Mouse (Mus musculus): Measurements from ENCODE around the gene Smurf1.

Smurf1 gene

DNA sequence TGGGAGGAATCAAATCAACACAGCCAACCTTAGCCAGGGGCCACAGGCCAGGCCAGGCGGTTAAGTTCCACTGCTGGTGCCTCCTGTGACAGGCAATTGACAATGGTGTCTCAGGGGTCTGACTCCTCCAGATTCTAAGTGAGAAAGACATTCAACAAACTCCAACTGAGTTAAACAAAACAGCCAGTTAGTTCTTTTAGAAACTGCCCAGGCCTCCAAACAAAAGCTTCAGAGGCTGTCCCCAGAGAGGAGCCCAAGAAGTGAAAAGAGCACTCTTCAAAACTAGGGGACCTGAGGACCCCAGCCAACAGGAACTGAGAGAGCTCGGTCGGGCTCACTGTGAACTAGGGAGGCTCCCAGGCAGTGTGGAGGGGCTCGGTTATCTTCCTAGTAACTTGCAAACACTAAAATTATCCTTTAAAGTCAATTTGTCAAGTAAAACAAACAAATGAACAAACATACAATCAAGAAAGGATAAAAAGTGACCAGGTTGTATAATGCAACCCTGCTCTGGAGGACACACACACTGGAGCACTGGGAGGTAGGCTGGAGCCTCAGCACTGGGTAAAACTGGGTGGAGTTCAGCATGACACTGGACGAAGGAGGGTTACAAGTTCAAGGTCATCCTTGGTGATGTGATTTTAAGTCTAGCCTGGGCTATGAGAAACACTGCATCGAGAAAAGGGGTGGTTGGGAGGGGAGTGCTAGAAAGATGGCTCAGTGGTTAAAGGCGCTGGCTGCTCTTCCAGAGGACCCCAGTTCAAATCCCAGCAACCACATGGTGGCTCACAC lies 52.9 kb downstream of the Smurf1 start:
- no peak for DNase-seq

DNA sequence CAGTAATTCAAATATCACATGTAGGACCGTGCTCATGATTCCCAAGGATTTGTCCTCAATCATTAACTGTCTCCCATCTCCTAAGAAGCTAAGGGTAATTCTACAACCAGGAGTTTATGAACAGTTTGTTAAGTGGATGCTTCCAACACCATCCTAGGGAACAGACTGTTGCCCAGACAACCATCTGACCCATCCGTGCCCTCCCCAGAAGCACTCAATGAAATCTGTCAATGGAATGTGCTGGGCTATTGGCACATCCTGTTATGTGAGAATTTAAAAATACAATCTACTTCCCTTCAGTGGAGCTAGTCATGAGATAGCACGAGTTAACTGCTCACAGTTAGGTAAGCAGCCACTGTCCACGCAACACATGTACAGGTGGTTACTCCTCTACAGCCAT lies 56.1 kb downstream of the Smurf1 start:
- DNase-seq = no peak

DNA sequence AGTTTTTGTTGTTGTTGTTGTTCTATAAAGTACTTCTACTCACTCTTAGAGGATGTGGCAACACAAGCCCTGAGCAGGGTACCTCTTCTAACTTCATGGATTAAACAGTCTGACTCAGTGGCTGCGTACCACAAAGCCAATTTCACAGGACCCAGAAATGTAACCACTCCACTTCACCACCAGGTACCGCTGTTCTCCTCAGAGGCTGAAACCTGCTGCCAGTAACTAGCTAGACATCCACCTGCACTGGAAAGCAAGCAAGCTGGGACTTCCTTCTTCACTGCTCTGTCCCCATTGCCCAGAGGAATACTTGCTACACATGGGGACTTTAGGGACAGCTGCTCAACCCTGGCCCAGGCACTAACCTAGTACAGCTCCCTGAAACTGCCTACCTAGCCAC lies 58.1 kb downstream of the Smurf1 start:
- no peak for DNase-seq

DNA sequence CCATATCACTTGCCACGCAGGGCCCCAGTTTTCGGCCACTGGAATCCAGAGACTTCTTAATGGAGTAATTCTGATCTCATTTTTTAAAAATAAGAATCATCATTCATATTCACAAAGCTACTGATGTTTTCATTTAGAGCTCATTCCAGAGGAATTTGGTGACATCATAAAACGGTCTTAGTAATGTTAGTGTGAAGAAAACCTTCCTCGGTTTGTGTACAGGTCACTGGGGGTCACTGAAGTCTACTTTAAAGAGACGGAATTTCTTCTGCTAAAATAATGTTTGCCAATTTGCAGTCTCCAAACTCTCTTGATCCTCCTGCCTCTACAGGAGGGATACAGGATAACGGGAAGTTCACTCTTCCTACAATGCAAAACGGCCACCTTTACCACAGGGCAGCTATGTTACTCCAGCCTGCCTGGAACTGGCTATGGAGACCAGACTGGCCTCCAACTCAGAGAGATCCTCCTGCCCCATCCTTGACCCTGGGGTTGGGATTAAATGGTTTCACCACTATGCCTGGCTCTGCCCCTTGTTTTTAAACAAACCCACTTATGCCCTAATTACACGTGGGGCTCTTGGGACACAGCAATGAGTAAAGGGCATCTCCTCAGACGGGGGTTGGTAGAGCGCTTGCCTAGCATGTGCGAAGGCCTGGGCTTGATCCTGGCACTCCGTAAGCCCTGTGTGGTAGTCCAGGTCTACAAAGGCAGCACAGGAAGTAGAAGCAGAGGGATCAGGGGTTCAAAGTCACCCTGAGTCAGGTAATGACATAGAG lies 61.1 kb downstream of the Smurf1 start:
- no peak for DNase-seq

DNA sequence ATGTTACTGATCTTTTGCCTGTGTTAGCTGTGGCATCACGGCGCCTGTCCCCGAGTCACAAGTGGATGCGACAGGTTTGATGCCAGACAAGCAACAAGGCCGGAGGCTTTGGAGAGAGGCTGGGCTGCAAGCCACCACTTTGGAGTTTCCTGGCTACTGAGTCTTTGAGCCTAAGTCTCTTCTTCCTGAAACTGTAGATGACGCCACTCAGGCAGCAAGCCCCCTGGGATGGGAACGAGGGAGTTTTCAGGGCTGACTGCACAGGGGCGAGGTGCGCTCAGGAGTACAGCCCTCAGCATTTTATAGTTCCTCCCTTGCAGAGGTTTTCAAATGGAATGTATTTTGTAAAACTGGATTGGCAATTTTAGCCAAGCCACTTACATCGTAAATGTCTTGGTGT lies 63.9 kb downstream of the Smurf1 start:
- DNase-seq = no peak

DNA sequence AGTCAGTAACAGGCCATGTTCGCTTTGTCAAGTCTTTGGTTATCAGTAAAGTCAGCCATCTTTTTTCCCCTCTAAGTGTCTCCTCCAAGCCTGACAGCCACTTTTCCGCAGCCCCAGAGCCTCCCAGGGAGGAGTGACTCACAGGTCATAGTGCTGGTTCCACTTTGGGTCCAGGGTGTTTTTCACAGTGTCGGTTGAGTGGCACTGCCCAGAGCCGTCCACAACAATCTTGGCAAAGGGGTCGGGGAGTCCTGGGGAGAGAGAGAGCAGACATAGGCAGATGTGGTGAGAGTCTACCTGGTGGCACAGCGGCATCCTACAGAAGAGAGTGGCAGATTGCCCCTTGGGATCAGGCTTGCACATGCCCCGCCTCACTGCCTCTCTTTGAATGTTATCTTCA lies 64.6 kb downstream of the Smurf1 start:
- no peak for DNase-seq

DNA sequence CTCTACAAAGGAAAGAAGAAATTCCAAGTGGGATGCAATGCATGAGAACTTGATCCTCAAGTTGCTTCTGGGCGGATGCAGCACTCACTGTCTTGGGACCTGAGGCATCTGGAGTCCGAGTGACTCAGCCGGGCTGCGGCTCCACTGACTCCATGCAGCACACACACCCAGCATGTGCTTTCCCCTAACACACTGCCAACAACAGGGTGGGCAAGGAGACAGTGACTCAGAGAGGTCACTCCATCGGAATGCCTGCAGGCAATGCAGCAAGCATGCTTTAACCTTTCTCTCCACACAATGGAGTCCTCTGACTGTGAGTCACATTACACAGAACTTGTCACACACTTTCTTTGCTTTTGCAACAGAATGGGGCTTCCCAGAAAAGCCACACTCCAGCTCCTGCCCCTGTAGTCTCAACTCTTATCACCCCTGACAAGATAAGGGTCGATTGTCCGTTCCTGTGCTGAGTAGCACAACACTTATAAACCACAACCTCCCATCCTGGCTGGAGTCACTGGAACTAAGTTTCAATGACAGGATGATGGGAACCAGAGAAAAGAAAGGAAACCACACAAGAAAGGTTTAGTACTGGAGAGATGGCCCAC lies 67.1 kb downstream of the Smurf1 start:
- no peak for DNase-seq

DNA sequence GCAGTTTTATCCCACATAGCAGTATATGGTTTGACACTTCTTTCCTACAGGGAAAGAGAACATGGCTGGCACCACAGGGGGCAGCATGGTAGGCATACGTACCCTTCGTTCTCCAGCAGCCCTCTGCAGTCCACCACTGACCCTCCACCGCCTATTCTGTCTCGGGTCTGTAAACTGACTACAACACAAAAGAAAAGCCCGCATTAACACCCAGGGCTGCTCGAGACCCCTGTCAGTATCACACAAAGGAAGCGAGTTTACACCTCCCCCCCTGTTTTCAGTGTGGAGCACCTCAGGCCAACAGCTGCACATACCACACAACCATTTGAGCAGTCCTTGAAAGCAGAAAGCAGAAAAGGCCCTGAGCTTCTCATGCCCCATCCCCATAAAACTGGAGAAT lies 67.8 kb downstream of the Smurf1 start:
- no peak for DNase-seq

DNA sequence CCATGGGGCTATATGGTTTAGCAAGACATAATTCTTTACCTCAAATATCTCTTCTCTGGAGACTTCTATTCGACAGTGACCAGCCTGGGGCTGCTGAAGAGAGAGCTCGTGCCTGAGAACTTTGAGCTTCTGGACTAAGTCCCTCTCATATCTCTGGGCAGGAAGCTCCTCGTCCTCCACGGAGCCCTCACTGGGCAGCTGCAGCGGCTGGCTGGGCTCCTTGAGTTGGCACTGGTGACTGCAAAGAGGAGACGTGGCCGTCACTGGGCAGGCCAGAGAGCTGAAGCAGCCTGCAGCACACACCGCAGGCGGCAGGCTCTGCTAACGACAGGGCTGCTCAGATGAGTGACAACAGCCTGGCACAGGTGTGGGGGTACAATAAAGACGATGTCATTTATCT lies 74.4 kb downstream of the Smurf1 start:
- no peak for DNase-seq

DNA sequence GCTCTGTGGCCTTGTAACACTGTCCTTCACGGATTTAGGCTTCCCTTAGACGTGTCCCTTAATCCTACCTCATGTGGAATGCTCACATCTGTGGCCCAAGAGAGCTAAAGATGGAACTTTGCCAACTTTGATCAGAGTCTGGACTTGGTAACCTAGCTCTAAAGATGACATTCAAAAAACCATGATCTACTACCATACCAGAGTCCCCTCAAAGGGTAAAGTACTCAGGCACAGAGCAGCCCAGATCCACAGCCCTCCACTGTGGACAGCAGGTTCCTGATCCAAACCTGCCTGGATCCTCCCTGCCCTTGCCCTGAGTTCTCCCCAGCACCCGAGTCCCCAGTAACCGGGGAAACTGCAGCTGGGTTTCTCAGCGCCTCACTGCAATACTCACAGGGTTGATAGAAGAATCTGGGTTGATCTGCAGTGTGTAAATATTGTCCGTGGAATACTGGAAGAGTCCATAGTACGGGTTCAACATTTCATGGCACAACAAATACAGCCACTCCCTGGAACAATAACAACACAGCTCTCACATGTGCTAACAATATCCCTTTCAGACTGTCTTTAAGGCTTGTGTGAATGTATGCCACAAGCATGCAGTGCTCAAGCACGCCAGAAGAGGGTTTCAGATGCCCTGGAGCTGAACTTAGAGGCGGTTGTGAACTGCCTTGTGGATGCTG lies 79.5 kb downstream of the Smurf1 start:
- DNase-seq = no peak

DNA sequence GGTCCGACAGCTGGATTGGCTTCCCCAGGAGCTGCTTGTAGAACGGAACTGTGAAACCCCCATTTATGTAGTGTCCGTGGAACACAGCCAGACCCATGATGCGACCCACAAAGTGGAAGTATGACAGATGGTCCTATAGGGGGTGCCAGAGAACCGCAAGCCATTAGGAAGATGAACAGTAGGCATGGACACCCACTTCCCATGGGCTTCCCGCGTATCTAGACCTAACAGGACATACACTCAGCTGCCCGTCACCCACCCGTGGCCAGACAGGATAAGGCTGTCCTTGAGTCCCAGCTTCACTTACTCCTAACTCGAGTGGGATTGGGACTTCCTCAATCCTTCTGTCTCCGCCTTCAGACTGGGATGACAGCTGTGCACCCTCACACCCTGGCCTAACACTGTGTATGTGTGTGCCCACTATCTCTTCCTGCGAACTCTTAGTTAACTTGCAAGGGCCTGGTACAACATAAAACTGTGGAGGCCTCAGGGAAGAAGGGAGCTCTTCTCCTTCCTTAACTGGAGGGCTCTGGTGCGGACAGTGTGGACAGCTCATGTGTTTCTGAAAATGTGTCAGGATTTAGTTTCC lies 80.9 kb downstream of the Smurf1 start:
- no peak for DNase-seq

DNA sequence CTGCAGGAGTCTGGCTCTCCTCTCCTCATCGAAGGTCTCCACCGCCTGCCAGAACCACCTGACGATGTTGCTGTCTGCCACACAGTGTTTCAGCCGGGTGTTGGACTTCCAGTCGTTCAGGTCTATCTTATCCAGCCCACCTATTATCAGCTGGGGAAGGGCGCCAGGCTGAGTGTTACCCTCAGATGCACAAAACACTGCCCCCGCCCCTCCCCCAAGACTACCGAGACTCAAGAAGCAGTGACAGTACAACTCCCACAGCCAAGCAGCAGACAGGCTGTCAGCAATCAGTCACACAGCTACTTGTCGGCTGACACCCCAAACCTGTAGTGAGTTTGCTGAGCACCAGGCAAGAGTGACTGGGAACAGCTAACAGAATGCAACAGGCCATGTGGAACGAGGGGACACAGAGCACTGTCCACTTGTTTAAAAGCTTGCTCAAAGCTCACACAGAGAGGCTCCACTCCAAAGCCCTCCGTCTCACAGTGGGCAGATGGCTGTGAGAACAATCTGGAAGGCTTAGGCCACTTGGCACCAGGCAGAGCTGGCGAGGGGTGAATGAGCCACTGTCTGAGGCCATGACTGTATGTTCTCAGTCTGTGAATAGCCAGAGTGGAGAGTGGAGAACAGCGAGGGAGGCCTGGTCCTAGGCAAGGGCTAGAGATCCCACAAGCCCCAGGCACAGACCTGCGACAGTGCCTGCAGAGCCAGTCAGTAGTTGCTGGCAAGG lies 83.8 kb downstream of the Smurf1 start:
- no peak for DNase-seq

DNA sequence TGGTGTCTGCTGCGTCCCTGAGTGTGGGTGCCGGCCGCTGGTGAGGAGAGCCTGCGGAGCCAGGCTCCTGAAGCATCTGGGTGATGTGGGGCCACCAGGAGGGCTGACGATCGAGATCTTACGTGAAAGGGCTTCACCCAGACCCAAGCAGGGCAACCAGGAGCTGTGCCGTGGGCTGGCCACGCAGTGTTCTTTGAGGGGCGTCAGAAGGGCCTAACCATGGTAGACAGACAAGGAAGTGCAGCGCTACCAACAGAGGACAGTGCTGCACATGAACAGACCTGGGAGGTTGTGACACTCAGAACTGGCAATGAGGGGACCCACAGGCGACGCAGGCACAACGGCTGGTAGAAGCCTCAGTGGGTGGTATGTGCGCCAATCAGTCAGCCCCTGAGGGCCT lies 88.6 kb downstream of the Smurf1 start:
- DNase-seq = no peak

DNA sequence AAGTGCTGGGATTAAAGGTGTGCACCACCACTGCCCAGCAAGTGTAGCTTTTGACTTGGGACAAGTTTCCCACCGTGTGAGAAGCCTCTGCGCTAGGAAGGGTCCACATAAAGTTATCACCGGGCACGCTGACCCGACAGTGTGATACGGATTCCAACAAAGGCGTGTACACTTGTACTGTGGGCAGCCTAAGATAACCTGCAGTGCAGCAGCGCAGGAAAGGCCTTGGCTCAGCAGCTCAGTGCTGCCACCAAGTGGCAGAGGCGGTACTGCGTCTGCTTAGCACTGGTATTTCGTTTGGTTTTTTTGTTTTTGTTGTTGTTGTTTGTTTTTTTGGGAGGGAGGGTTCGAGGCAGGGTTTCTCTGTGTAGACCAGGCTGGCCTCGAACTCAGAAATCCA lies 89.8 kb downstream of the Smurf1 start:
- peak in 1 of 2 experiments; percentile 69 for DNase-seq

DNA sequence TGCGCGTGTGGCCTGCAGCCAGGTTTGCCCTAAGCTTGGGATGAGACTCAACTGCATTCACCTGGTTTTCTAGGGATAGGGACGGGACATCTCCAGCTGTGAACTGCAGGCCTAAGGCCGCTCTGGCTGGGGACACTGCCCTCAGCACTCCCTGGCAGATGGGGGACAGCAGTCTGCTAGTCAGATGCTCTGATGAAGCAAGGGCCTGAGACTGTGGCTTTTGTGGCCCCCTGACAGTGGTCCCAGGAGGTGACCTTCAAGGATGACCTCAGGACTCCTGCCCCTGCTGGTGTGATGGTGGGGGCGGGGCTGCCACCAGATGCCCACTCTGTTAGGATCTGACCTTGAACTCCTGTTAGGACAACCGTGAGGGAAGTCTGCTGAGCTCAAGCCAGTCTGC lies 90.4 kb downstream of the Smurf1 start:
- DNase-seq = no peak

DNA sequence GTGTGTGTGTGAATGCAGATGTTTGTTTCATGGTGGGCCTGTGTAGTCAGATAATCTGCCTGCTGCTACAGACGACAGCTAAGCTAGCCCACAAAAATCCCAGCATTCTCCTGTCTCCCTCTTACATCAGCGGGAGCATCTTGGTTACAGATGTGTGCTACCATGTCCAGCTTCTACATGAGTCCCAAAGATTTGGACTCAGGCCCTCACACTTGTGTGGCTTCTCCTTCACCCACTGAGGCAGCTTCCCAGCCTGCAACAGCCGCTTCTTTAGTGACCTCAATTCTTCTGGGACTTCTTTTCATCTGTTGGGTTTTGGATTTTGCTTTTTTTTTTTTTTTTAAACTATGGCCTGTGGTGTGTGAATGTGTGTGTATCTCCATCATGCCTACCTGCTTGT lies 92.8 kb downstream of the Smurf1 start:
- DNase-seq = no peak

DNA sequence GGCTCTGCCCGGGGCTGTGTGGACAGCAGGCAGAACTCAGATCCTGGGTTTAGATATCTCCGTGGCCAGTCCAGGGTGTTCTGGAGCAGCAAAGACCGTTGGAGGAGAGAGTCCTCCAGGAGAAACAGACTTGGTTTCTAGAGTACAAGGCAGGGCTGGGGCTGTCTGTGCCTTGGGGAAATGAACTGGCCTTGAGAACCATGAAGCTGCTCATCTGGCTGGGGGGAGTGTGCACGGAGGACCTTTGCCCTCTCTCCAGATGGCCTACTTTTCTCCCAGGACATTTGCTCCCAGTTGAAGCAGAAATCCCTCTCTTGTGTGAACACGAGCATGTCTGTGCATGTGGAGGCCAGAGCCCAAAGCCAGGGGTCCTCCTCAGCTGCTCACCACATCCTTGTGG lies 93.3 kb downstream of the Smurf1 start:
- peak in 1 of 2 experiments; percentile 25 for DNase-seq

DNA sequence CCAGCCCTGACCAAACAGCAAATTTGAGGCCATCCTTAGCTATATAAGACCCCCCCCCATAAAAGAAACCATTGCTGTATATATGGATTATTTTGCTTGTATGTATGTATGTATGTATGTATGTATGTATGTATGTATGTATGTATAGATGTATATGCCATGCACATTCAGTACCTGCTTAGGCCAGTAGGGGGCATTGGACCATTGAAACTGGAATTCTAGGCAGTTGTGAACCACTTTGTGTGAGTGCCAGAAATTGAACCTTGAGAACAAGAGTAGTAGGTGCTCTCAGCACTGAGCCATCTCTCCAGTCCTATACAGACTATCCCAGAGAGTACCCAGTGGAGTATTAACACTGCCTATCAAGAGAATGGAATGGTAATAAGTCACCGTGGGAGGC lies 93.9 kb downstream of the Smurf1 start:
- DNase-seq = no peak

DNA sequence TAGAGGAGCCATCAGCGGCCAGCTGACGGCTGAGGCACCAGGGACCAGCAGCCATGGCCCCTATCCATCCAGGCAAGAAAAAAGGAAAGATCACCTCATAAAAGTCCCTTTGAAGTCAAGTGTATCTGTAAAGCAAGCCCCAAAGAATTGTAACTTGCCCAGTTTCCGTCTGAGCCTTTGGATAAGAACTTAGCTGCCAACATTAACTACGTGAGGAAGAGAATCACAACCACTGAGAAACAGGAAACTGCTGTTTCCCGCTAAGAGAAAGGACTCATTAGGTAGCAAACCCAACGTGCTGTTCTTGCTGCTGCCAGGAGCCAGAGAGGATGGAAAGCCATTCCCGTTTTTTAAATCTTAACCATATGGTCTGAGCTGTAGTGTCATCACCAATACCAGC lies 94.9 kb downstream of the Smurf1 start:
- no peak for DNase-seq

DNA sequence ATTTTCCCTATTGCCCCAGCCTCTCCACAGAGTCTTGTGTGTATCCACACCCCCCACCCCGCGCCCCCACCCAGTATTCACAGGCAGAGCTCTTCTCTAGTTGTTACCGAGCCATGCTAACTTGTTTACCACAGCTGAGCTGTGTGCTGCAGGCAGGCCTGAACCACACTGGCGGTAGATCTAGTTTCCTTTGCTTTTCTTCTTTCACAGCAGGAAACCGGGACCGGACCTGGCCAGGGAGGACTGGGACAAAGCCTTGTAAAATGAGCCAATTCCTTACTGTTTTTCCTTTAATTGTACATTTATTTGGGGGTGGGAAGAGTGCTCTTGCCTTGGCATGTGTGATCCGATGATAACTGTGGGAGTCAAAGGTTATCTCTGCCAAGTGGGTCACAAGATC lies 96.2 kb downstream of the Smurf1 start:
- DNase-seq = no peak

DNA sequence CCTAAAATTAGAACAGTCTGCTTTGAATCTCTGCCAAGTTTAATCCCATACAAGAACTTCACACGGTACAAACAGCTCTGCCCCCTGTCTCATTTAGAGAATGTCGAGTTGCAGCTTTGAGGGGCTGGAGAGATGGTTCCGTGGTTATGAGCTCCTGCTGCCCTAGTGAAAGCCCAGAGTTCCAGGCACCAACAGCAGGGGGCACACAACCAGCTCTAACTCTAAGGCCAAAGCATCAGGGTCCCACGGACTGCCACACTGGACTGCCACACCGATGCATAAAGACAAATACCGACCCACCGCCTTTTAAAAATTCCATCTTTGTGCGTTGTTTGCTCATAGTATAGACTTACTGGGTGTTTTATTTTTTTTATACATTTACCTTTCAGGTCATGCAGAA lies 98.7 kb downstream of the Smurf1 start:
- DNase-seq = no peak

DNA sequence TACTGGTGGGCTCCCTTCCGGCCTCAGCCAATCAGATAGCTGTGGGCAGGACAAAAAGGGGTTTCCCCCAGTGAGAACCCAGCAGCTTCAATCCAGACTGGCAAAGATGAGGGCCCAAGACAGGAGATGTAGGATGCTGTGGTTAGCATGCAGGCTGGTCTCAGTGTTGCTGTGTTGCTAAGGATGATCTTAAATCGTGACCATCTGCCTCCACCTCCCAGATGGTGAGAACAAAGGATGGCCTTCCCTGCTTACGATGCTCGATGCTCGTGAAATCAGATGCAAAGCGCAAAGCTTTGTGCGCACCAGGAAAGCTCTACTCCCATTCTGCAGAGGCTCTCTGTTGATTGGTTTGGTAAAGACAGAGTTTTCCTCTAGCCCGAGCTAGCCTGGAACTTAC lies 104.7 kb downstream of the Smurf1 start:
- DNase-seq = no peak

Measured in kidney, adult 8-10 months (tissue).